In the genomic region with DNA sequence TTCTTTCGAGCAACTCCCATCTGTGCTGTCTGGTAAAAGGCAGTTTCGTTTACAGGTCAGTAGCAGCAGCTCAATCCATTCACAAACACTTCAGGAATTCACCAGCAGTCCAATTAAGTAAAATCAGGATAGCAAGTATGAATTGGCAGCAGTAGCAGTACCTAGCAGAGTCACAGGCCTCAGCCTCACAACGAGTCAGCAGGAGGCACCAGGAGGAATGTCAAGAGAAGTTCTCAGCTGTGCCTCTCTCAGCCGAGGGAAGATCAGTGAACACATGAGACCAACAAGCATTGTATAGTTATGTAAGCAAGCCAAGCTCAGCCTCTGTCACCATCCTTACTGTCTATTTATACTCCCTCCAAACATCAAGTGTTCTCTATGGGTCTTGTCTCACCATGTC, we compare ENCODE assay signal across 27 mouse cellular contexts. TPM values are rescaled to one million over a fixed set of nuclear protein-coding genes. Genes with fewer than 3 reads are reported as not detected.
DNase-seq lines count a peak whose midpoint lies in the region; ATAC-seq lines count a peak whose summit lies in the region.
"Had no signal": no experiment of that assay in that cellular context is flagged by ENCODE, and none has a peak within 500 bp of the region (broad histone marks: within the 10 kb centered on the region; RNA-seq: fewer than 3 reads in every experiment).

No protein-coding gene starts in this region.

- H3K4me3 ChIP-seq in liver, embryonic 13.5 days (replicated peaks): no peak overlapping the region
- H3K4me3 ChIP-seq in liver, embryonic 12.5 days: no peak overlapping the region
- H3K4me3 ChIP-seq: embryonic facial prominence, embryonic 13.5 days; embryonic facial prominence, embryonic 15.5 days; erythroblast, embryonic 14.5 days; forebrain, embryonic 10.5 days; forebrain, embryonic 12.5 days had no signal

- no peaks in the 10 kb centered on the region for H3K9me3 ChIP-seq in liver, embryonic 13.5 days (replicated peaks)
- no peaks in the 10 kb centered on the region for H3K9me3 ChIP-seq in liver, embryonic 12.5 days (replicated peaks)
- H3K9me3 ChIP-seq: embryonic facial prominence, embryonic 13.5 days; embryonic facial prominence, embryonic 15.5 days; forebrain, embryonic 10.5 days; forebrain, embryonic 12.5 days; G1E had no signal

- no peak for ATAC-seq in liver, embryonic 13.5 days (ENCODE audit: low read depth)
- no peak for ATAC-seq in liver, embryonic 12.5 days
- ATAC-seq in monocyte, adult 5-6 weeks (replicated peaks; ENCODE audit: insufficient number of reproducible peaks, low FRiP score, low TSS enrichment, poor library complexity, severe bottlenecking): no peak
- ATAC-seq: CD4-positive, CD25-positive, alpha-beta regulatory T cell, adult 4 months; forebrain, embryonic 14.5 days; forebrain, embryonic 16.5 days had no signal

- no peaks in the 10 kb centered on the region for H3K4me1 ChIP-seq in liver, embryonic 13.5 days (replicated peaks)
- H3K4me1 ChIP-seq in liver, embryonic 12.5 days: no peaks in the 10 kb centered on the region
- H3K4me1 ChIP-seq: embryonic facial prominence, embryonic 13.5 days; embryonic facial prominence, embryonic 15.5 days; forebrain, embryonic 10.5 days; forebrain, embryonic 12.5 days had no signal

- no peaks in the 10 kb centered on the region for H3K27me3 ChIP-seq in liver, embryonic 13.5 days
- no peaks in the 10 kb centered on the region for H3K27me3 ChIP-seq in liver, embryonic 12.5 days (replicated peaks)
- H3K27me3 ChIP-seq: CH12.LX; embryonic facial prominence, embryonic 13.5 days; embryonic facial prominence, embryonic 15.5 days; forebrain, embryonic 12.5 days had no signal

- 74% methylated on average over 4 of the region's 4 CpGs for WGBS in liver, embryonic 13.5 days (ENCODE audit: insufficient replicate concordance)
- 77% methylated on average over 4 of the region's 4 CpGs for WGBS in liver, embryonic 12.5 days (ENCODE audit: insufficient replicate concordance)

- intact Hi-C loops in heart, postnatal 36 days (cut with DNase I): no loop called here

- peak; percentile 84 for DNase-seq in heart, adult 11 months
- no peak for DNase-seq in heart, postnatal 36 days
- DNase-seq in liver, embryonic 13.5 days: no peak
- DNase-seq in Muller cell, postnatal 12 days (ENCODE audit: inconsistent ontology term): peak; percentile 70
- DNase-seq: adrenal gland, adult 2 months; adrenal gland, postnatal 10 days; adrenal gland, postnatal 25 days; B cell, adult 2 months; cerebellum, adult 11 months; cerebellum, adult 18-20 months; cerebellum, adult 8-10 months; cerebellum, adult 9-11 months; cerebellum, postnatal 14 days; cerebellum, postnatal 36 days; embryo, embryonic 11 days had no signal

- H3K4me2 ChIP-seq in liver, embryonic 13.5 days: no peak overlapping the region
- no peak overlapping the region for H3K4me2 ChIP-seq in liver, embryonic 12.5 days
- H3K4me2 ChIP-seq: embryonic facial prominence, embryonic 13.5 days; embryonic facial prominence, embryonic 15.5 days; forebrain, embryonic 12.5 days had no signal

- H3K9ac ChIP-seq in liver, embryonic 13.5 days: no peak overlapping the region
- H3K9ac ChIP-seq in liver, embryonic 12.5 days: no peak overlapping the region
- H3K9ac ChIP-seq: embryonic facial prominence, embryonic 13.5 days; embryonic facial prominence, embryonic 15.5 days; forebrain, embryonic 12.5 days had no signal

- peaks cover 84% of the 10 kb centered on the region for H3K36me3 ChIP-seq in liver, embryonic 13.5 days
- peaks cover 92% of the 10 kb centered on the region for H3K36me3 ChIP-seq in liver, embryonic 12.5 days

- 0 out of 2 replicates have a peak overlapping the region, but pooled peaks have one; percentile 0 for H3K27ac ChIP-seq in liver, embryonic 13.5 days
- H3K27ac ChIP-seq in liver, embryonic 12.5 days: no peak overlapping the region
- H3K27ac ChIP-seq: embryonic facial prominence, embryonic 13.5 days; embryonic facial prominence, embryonic 15.5 days; forebrain, embryonic 10.5 days; forebrain, embryonic 12.5 days had no signal

RNA-seq across cellular contexts. Expression of gene Ino80d, which starts 15.6 kb away (rescaled TPM):
- 10 to 100 TPM; 18.9 to 21.1 TPM for total RNA-seq in heart, postnatal 36 days (2021)
- 3.8 and 4.8 TPM in 2 replicates for polyA plus RNA-seq in liver, embryonic 13.5 days (2015; fragmentation: Nextera tagmentation; extraction: Ambion mirVana)
- polyA plus RNA-seq in liver, embryonic 12.5 days (2016; fragmentation: Nextera tagmentation; extraction: Ambion mirVana): 7.1 and 7.2 TPM in 2 replicates
- 21.6 to 40.6 TPM (median 22.9 TPM) in 3 replicates for total RNA-seq in monocyte, adult 5-6 weeks (2017)

Comparison
In these comparisons a context has a peak if more than half of its experiments do, and no peak if none do; other contexts are left out.
1. DNase-seq: peak in heart, adult 11 months (single experiment) and Muller cell, postnatal 12 days (single experiment); none in heart, postnatal 36 days (0 of 2) and liver, embryonic 13.5 days (single experiment).